In the genomic region with DNA sequence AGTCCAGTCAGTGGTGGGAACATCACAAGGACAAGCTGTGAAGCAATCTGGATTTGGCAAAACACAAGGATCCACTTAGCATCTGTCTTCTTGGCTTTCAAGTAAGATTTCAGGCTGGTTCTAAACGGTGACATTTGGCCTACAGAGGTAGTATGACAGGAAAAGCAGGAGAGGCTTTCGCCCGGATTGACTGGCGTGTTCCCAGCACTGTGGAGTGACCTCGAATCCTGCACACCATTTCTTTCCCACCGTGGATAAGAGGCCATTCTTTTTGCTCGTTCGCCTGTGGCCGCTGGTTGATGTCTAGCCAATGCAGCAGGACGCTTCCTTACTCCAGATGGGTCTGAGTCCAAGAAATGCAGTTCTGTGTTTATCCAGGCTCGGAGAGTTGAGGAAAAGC, we compare ENCODE assay signal across 9 mouse cellular contexts.
DNase-seq lines count a peak whose midpoint lies in the region; ATAC-seq and TF ChIP-seq lines count a peak whose summit lies in the region.
"Had no signal": no experiment of that assay in that cellular context is flagged by ENCODE, and none has a peak within 500 bp of the region (broad histone marks: within the 10 kb centered on the region; RNA-seq: fewer than 3 reads in every experiment).

No protein-coding gene starts in this region.

- 38% methylated on average over 11 of the region's 11 CpGs for WGBS in kidney, embryonic 16.5 days

- TF ChIP-seq CTCF in brain, embryonic 14.5 days (IDR thresholded peaks at IDR 0.05; ENCODE audit: borderline replicate concordance, extremely low read depth, insufficient read depth, insufficient read length) = no peak

- no peak overlapping the region for H3K9ac ChIP-seq in kidney, embryonic 16.5 days (replicated peaks; ENCODE audit: low read length)
- H3K9ac ChIP-seq: limb, embryonic 12.5 days had no signal

- no peaks in the 10 kb centered on the region for H3K27me3 ChIP-seq in kidney, embryonic 16.5 days (ENCODE audit: insufficient read depth, low read length)

- no peak for TF ChIP-seq POLR2A in brain, embryonic 14.5 days (IDR thresholded peaks at IDR 0.05; ENCODE audit: borderline replicate concordance, extremely low read depth, insufficient read depth, insufficient read length, poor library complexity, severe bottlenecking)

- H3K4me3 ChIP-seq in kidney, embryonic 16.5 days (ENCODE audit: low read length) = no peak overlapping the region
- H3K4me3 ChIP-seq: limb, embryonic 12.5 days had no signal

- peak overlapping the region; percentile 90 for H3K27ac ChIP-seq in kidney, embryonic 16.5 days (ENCODE audit: low read length)
- H3K27ac ChIP-seq: limb, embryonic 12.5 days had no signal

- peak; percentile 12; the same call in 1 of the 2 replicates for ATAC-seq in kidney, embryonic 16.5 days (ENCODE audit: low FRiP score, low TSS enrichment)

- no peaks in the 10 kb centered on the region for H3K9me3 ChIP-seq in kidney, embryonic 16.5 days (ENCODE audit: low read length)
- H3K9me3 ChIP-seq: limb, embryonic 12.5 days had no signal

- H3K36me3 ChIP-seq in kidney, embryonic 16.5 days (ENCODE audit: insufficient read depth, low read length) = no peaks in the 10 kb centered on the region
- H3K36me3 ChIP-seq: limb, embryonic 12.5 days had no signal

- no peak for DNase-seq in kidney, adult 8-10 months
- DNase-seq in brain, embryonic 14.5 days (ENCODE audit: low read depth) = peak; percentile 68
- DNase-seq in heart, adult 8-10 months (ENCODE audit: low spot score) = peak; percentile 45
- DNase-seq in kidney, postnatal 4 days = peak; percentile 52 to 68
- no peak for DNase-seq in natural killer cell, adult 2 months (ENCODE audit: low spot score in 2 of 2)
- no peak for DNase-seq in embryo, embryonic 10.5 days (ENCODE audit: low spot score)
- no peak for DNase-seq in right cerebral cortex, postnatal 36 days (ENCODE audit: low spot score in 2 of 2)

- H3K4me2 ChIP-seq in kidney, embryonic 16.5 days (replicated peaks; ENCODE audit: low read depth, low read length) = peak overlapping the region; percentile 20; the same call in 1 of the 2 replicates
- H3K4me2 ChIP-seq: limb, embryonic 12.5 days had no signal

- H3K4me1 ChIP-seq in kidney, embryonic 16.5 days (ENCODE audit: insufficient read depth, low read length) = peaks cover 41% of the 10 kb centered on the region

Comparison
In these comparisons a context has a peak if more than half of its experiments do, and no peak if none do; other contexts are left out.
1. DNase-seq: peak in brain, embryonic 14.5 days (single experiment), heart, adult 8-10 months (single experiment) and kidney, postnatal 4 days (2 of 2); none in kidney, adult 8-10 months (0 of 2), natural killer cell, adult 2 months (0 of 2), embryo, embryonic 10.5 days (single experiment) and right cerebral cortex, postnatal 36 days (0 of 2).